Mouse (Mus musculus) testis, postnatal 10 days (tissue): Measurements from ENCODE around the gene Rasgef1b.

Source experiments
- DNase-seq: peaks from one replicate; pipeline ENCODE4 v3.0.0; 2021; ENCODE audit warnings: low spot score

Rasgef1b gene

GRCm38 (mm10) chr5:99493017-99493416, 235.8 kb downstream of the Rasgef1b start:
- DNase-seq = no peak

DNA sequence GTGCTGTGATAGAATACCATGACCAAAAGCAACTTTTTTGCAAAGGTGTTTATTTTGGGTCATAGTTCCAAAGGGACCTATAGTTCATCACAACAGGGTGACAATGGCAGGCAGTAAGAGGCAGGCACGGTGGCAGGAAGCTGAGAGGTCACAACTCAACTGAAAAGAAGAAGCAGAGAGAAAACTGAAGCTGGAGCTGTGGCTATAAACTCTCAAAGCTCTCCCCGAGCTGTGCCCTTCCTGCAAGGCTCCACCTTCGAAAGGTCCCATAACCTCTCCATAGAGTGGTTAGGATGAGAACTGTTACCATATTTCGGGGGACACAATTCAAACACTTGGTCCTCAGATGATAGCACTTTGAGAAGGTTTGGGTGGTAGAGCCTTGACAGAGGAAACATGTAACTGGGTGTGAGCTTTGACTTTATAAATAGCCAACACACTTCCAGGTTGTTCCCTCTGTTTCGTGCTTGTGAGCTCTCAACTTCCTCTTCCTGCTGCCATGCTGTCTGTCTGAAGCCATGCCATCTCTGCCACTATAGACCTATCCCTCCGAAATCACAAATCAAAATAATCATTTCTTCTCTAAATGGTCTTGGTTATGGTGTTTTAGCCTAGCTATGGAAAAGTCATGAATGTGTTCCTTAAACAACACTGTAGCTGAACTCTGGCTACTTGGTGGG, 240.2 kb downstream of the Rasgef1b start:
- no peak for DNase-seq

GRCm38 (mm10) chr5:99487009-99487858, 241.6 kb downstream of the Rasgef1b start:
- DNase-seq = no peak

DNA sequence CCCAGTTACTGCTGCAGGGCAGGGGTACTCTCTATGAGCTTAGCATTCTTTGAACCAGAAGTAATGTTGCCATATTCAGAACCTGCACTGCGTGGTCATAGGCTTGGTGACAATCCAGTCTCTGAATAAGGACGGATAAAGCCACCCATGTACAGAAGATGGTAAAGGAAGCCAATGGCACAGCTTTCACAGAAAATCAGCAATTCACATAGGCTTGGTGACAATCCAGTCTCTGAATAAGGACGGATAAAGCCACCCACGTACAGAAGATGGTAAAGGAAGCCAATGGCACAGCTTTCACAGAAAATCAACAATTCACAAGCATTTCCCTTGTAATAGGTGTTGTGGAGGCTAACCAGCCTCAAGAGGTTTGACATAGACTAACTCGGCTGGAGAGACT, 245.7 kb downstream of the Rasgef1b start:
- no peak for DNase-seq

DNA sequence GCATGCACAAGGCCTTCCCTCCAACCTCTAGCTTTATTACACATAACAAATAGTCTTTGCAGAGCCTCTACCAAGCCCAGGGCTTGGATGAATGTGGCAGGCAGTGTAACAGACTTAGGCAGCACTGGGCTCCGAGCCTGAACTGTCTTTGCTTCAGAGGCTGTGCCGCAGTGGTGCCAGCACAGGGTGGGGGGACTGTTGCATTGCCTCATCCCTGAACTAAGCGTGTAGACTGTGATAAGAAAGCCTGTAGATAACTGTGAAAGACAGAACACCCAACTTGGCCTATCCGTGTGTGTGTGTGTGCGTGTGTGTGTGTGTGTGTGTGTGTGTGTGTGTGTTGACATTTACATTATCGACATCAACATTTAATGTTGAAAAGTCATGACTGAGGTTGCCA, 246.3 kb downstream of the Rasgef1b start:
- DNase-seq = no peak

- no peak for DNase-seq
Observed at GRCm38 (mm10) chr5:99482016-99482415, 246.8 kb downstream of the Rasgef1b start.

DNA sequence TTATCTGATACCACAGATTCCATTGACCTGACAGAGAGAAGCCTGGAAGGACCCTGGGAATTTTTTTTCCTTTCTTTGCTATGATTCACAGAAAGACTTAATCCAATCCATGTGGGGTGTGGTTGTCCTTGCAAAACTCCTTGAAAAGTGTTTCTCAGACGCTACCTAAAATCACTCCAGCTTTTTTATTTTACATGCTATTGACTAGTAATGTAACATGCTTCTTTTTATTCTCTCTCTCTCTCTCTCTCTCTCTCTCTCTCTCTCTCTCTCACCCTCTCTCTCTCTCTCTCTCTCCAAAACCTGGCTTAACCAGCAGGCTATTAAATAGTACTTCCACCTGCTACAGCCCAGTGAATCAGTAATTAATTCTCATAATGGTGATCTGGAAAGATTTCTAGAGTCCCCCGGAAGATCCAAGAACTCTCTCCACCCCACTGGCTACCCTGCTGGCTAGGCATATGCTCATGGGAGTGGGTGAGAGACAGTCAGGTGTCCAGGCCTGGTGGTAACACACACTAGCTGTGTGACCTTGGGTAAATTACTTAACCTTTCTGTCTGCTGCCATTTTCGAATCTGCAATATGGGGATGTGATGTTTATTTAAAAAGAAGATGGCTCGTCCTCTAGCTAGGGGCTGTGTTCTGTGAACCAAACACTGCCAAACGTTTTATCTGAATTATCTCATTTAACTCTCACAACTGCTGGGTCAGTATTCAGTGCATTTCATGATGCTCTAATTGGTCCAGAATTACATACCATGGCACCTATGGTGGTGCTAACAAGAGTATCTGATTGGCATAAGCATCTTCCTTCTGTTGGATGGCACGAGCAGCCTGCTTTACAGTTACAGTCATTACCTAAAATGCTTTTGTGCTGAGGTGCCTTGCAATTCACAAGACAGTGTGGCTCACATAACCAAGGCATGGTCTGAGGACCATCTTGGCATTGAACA, 248.5 kb downstream of the Rasgef1b start:
- DNase-seq = no peak

DNA sequence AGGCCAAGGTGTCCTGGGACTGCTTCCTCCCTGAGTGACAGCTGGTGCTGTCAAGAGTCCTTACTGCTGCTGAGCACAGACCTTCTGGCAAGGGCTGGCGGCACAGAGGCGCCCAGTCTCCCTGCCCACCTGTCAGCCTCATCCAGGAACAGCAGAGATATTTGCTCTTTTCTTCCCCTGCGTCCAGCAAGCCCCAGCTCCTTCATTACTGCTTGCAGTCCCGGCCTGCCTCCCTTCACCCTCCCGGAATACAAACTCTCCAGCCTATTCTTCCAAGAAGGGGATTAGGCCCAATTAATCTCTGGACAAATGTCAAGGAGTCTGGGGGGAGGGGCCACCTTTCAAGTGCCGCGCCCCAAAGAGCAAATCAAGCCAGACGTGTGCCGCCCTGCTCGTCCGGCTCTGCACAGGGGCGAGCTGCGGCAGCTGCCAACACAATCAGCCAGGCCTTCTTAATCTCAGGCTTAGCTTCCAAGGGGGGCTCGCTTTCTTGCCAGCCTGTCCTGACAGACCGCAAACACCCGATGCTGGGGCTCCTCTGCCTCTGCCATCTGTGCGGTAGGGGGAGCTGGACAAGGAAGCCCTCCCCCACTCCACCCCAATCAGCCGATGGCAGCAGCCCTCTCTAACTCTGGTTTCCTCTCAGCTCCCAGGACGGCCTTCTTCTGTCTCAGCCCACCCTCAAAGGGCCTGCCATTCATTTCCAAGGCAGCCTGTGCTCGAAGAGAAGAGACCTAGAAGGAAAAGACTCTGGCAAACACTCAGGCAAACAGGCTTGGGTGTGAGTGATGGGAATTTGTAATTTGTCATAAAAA, 249.4 kb downstream of the Rasgef1b start:
- DNase-seq = peak; percentile 59

DNA sequence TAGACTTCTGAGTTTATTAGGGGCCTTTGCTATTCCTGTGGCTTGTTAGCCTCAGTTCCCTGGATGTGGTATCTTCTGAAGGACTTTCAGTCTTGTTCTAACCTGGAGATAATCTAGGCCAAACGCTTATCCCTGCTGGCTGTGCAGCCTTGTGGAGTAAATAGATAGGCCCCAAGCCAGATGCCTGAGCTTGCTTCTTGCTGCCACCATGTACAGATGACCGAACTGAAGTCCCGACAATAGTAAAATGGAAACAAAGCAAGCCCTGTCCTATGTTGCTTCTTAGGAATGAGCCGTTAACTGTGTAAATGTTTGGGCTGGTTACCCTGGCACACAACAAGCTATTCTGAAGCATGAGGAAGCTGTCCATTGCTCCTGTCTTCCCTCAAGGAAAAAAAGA, 250.1 kb downstream of the Rasgef1b start:
- no peak for DNase-seq

DNA sequence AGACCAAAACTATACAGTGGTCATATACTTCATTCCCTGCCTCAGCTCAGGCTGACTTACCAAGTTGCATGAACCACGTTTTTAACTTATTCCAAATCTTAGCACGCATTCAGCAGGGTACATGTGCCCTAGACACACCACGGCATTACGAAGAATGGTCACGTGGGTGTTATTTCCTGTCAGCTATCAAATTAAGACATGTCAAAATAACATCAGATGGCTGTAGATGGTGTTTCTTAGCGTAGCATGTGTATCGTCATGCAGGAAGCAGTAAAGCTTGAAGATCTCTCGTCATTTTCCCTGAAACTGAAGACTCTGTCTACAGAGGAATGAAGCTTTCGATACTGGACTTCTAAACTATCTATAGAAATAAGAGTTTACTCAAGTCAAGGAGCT, 251.4 kb downstream of the Rasgef1b start:
- DNase-seq = no peak

DNA sequence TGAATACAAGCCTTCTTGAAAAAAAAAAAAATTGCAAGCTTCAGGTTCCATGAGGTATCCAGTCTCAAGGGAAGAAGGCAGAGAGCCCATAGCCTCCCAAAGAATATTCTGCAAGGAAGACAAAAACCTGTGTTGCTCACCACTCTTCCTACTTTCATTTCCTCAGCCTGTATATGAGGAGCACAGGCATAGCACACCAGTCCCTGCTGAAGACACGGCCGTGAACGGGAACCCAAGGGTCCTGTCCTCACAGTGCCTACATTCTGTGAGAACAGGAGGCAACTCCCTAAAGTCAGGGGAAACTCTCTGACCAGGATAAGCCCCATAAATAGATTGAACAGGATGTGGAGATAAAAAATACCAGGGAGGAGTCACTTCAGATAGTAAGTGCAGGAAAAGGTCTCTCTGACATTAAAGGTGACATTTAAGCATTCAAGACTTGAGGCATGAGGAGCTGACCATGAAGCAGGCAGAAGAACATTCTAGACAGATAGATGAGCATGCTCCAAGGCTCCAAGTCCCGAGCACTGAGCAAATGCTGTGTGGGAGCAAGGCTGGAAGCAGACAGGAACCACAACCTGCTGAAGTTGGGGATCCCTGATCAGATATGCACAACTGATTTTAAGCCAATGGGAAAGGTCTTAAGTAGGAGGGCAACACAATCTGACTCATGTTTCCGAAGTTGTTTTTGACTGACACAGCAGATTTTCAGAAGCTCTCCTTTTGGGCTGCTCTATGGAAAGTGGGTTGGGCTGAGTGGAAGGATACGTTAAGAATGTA, 252.0 kb downstream of the Rasgef1b start:
- DNase-seq = no peak

DNA sequence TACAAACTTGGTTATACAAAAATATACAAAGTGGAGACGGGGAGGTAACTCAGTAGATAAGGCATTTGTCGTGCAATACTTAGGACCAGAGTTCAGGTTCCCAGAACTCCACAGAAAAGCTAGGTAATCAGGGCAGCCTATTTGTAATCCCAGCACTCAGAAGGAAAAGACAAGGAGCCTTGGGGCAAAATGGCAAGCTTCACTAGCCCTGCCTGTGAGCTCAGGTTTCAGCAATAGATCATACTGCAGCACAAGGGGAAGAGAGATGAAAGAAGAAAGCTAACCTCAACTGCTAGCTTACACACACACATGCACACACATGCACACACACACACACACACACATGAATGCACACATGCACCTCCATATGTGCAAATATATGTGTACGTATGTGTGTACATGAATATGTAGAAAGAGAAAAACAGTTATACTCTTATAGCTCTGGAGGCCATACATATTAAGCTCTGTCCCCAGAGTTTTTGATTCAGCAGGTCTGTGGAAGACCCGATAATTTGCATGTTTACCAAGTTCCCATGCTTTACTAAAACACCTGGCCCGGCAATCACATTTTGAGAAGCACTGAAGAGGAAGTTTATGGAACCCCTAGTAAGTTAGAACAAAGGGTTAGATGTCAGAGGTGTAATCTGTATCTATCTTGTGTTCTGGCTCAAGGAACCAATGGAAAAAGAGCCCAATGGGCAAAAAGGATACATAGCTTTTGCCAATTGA, 256.1 kb downstream of the Rasgef1b start:
- DNase-seq = no peak

GRCm38 (mm10) chr5:99471790-99472189, 257.1 kb downstream of the Rasgef1b start:
- no peak for DNase-seq

DNA sequence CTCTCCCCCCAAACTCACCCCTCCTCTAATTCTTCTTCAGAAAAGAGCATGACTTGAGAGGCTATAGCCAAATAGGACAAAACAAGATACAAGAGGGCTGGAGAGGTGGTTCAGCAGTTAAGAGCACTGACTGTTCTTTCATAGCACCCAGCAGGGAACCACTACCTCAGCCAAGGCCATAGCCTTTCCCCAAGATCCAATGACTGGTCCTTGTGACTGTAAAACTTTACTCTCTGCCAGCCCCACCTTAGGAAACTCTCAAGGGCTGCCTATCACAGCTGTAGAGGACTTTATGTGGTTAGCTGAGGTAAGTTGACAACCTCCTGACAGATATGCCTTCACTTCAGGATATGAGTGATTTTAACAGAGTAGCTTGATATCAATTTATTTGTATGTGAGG, 258.3 kb downstream of the Rasgef1b start:
- DNase-seq = no peak

DNA sequence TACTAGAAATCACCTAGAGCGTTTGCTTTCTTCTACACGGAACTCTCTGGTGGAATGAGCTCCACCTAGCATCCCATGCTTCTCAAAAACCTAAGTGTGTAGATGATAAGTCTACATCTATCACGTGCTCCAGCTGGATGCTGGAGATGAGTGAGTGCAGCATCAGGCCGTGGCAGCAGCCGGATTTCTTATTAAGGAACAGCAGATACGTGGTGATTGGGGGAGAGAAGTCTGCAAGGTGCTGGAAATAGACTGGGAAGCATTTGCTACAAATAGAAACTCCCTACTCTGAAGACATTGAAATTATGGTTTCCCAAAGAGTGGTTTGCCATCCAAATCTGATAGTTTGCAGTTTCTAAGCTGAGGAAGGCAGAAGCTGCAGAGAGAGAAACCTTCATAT, 269.9 kb downstream of the Rasgef1b start:
- DNase-seq = no peak

DNA sequence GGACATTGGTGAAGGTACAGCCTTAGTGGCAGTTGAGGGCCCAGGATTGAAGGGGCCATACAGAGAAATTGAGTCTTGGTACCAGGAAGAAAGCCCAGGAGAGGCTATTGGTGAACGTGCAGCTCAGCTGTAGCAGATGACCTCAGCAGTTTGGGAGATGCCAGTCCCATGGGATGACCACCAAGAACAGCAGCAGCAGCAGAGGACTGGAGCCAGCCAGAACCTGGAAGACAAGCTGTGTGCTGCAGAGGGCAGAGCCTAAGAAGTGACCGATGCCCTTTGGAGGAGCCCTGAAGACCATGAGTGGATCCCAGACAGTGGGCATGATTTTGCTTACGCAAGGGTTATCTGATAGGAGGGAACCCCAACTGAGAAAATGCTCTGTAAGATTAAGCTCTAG, 271.6 kb downstream of the Rasgef1b start:
- DNase-seq = no peak

DNA sequence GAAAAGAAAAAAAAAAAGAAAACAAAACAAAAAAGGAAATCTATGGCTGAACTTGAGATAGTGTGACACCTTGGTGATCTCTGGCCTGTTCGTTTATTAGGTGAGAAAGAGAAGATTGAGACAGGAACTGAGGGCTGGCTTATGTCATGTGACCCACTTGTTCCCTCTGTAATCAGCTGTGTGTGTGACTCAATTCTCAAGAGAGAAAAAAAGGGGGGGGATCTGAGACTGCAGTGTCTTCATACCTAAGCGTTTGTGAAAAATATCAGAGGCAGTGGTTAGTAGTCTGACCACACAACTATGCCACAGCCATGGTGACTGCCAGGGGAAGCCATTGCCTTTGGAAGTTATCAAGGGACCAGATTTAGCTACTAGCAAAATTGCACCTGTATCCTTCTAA, 276.9 kb downstream of the Rasgef1b start:
- DNase-seq = no peak

GRCm38 (mm10) chr5:99451416-99451815, 277.4 kb downstream of the Rasgef1b start:
- no peak for DNase-seq

DNA sequence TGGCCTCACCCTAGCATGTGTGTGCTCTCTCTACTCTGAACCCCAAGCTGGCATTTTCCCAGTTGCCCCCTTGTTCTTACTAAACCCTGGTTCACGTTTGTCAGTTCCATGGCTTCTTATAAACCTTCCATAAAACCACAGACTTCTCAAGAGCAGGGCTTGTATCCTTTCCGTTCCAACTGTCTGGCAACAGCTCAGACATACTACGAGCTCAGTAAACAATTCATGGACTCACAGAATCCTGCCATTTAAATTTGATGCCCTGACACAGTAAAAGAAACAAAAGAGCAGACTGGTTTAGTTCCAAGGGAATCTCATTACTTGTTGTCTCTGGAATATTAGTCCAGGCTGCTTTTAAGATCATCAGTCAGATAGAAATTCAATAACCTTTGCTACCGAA, 277.9 kb downstream of the Rasgef1b start:
- no peak for DNase-seq

DNA sequence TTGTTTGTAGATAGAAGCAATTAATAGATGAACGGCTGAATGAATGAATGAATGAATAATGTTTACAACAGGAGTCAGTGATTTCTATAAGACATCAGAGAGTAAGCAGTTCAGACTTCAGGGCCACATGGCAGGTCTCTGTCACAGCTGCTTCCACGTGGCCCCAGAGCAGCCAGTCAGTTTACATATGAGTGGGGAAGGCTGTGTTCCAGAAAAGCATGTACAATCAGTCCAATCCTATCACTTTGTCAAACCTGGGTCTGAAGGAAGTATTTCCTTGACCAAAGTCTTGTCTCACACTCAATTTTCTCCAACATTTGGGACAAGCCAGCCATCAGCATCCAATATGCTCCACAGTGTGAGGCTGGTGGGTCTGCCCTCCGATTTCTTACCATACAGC, 278.4 kb downstream of the Rasgef1b start:
- DNase-seq = no peak
